Mouse (Mus musculus): ENCODE measurements around the gene Zfp655. TPM values are rescaled to one million over a fixed set of nuclear protein-coding genes. Genes with fewer than 3 reads are reported as not detected.
A peak's percentile ranks its signal among the peaks of the same experiment; 100 is the strongest.
"Not testable (repeated sequence)": the region's sequence is repeated elsewhere in the genome, so short reads cannot be mapped to it uniquely, and the experiment has no call there.

The Zfp655 gene
- polyA plus RNA-seq, 1 experiment from 2014 or later, result 30.6 TPM

GRCm38 (mm10) chr5:145207954-145208353, 23.6 kb upstream of the Zfp655 start:
- no peak overlapping the region for H3K4me3 ChIP-seq (replicated peaks; ENCODE audit: low read depth, low read length)
- DNase-seq (ENCODE audit: low spot score) (no peak), ATAC-seq (replicated peaks; ENCODE audit: low FRiP score, low read depth) (no peak)
- H3K4me2 ChIP-seq (ENCODE audit: low read length), result no peak overlapping the region
- H3K27ac ChIP-seq, result no peak overlapping the region
- WGBS, result 83% methylated on average over 5 of the region's 6 CpGs
- no peaks in the 10 kb centered on the region for H3K27me3 ChIP-seq (ENCODE audit: insufficient read depth, low read length)
- H3K9me3 ChIP-seq (replicated peaks; ENCODE audit: low read length), result no peaks in the 10 kb centered on the region
- no peaks in the 10 kb centered on the region; the same call in 1 of the 2 replicates for H3K4me1 ChIP-seq (replicated peaks; ENCODE audit: insufficient read depth, low read length)
- TF ChIP-seq CTCF (IDR thresholded peaks at IDR 0.05; ENCODE audit: low read depth), result no peak
- peaks cover 17% of the 10 kb centered on the region for H3K36me3 ChIP-seq (ENCODE audit: insufficient read depth, low read length)
- no peak overlapping the region for H3K9ac ChIP-seq (ENCODE audit: low read depth, low read length)

GRCm38 (mm10) chr5:145208391-145208790, 23.1 kb upstream of the Zfp655 start:
- ATAC-seq (replicated peaks; ENCODE audit: low FRiP score, low read depth); DNase-seq (ENCODE audit: low spot score); H3K4me2 ChIP-seq (ENCODE audit: low read length); H3K4me3 ChIP-seq (replicated peaks; ENCODE audit: low read depth, low read length); H3K4me1 ChIP-seq (replicated peaks; ENCODE audit: insufficient read depth, low read length); H3K9me3 ChIP-seq (replicated peaks; ENCODE audit: low read length); H3K9ac ChIP-seq (ENCODE audit: low read depth, low read length); H3K27me3 ChIP-seq (ENCODE audit: insufficient read depth, low read length); H3K27ac ChIP-seq: not testable (repeated sequence)
- 53% methylated on average over 11 of the region's 11 CpGs for WGBS
- H3K36me3 ChIP-seq (ENCODE audit: insufficient read depth, low read length), result peaks cover 20% of the 10 kb centered on the region

DNA sequence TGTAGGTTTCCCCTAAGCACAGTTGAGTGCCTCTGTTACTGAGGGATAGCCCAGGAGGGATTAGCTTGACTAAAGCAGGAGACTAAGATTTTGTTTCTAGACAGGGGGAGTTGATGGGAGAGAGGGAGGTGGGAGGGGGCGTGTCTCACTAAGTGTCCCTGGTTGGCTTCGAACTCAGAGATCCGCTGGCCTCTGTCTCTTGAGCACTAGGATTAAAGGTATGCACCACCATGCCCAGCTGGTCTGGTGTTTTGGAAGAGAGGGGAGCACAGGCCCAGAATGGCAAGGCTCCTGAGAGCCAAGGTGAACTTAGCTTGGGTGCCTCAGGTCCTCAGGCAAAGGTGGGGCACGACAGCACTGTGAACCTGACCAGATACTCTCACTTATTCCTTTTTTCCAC, 20.2 kb upstream of the Zfp655 start:
- Histone ChIP-seq H3K36me3 (ENCODE audit: insufficient read depth, low read length) (peaks cover 20% of the 10 kb centered on the region), H3K4me3 (replicated peaks; ENCODE audit: low read depth, low read length) (no peak overlapping the region), H3K9me3 (replicated peaks; ENCODE audit: low read length) (no peaks in the 10 kb centered on the region), H3K9ac (ENCODE audit: low read depth, low read length) (no peak overlapping the region), H3K4me2 (ENCODE audit: low read length) (no peak overlapping the region), H3K27me3 (ENCODE audit: insufficient read depth, low read length) (no peaks in the 10 kb centered on the region), H3K27ac (no peak overlapping the region), H3K4me1 (replicated peaks; ENCODE audit: insufficient read depth, low read length) (no peaks in the 10 kb centered on the region)
- ATAC-seq (replicated peaks; ENCODE audit: low FRiP score, low read depth) (no peak), DNase-seq (ENCODE audit: low spot score) (no peak)
- TF ChIP-seq CTCF (IDR thresholded peaks at IDR 0.05; ENCODE audit: low read depth), result no peak
- 93% methylated on average over 4 of the region's 4 CpGs for WGBS

DNA sequence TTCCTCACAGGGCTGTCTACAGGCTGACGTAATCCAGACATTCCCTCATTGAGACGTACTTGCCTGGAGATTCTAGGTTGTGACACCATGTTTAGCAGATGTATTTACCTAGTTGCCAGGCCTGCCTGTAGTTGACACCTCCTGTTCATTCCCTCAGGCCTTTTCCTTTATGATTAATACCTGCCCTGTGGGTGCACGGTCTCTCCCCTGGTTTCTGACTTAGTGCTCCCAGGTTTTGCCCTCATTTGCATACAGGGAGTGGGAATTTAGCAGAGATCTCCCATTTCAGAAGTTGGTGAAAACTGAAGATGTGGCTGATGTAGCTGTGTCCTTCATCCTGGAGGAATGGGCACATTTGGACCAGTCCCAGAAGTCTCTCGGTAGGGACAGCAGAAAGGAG, 19.3 kb upstream of the Zfp655 start:
- ATAC-seq (replicated peaks; ENCODE audit: low FRiP score, low read depth) (no peak), DNase-seq (ENCODE audit: low spot score) (no peak)
- Histone ChIP-seq H3K4me1 (replicated peaks; ENCODE audit: insufficient read depth, low read length) (no peaks in the 10 kb centered on the region), H3K4me2 (ENCODE audit: low read length) (no peak overlapping the region), H3K36me3 (ENCODE audit: insufficient read depth, low read length) (peaks cover 20% of the 10 kb centered on the region), H3K9me3 (replicated peaks; ENCODE audit: low read length) (no peaks in the 10 kb centered on the region), H3K27me3 (ENCODE audit: insufficient read depth, low read length) (no peaks in the 10 kb centered on the region), H3K27ac (no peak overlapping the region), H3K9ac (ENCODE audit: low read depth, low read length) (no peak overlapping the region), H3K4me3 (replicated peaks; ENCODE audit: low read depth, low read length) (no peak overlapping the region)
- 87% methylated on average over 4 of the region's 4 CpGs for WGBS
- no peak for TF ChIP-seq CTCF (IDR thresholded peaks at IDR 0.05; ENCODE audit: low read depth)

- 94% methylated on average over 3 of the region's 3 CpGs for WGBS
- Histone ChIP-seq H3K4me3 (replicated peaks; ENCODE audit: low read depth, low read length) (no peak overlapping the region), H3K9me3 (replicated peaks; ENCODE audit: low read length) (no peaks in the 10 kb centered on the region), H3K9ac (ENCODE audit: low read depth, low read length) (no peak overlapping the region), H3K27ac (no peak overlapping the region), H3K4me1 (replicated peaks; ENCODE audit: insufficient read depth, low read length) (no peaks in the 10 kb centered on the region), H3K36me3 (ENCODE audit: insufficient read depth, low read length) (peaks cover 24% of the 10 kb centered on the region), H3K4me2 (ENCODE audit: low read length) (no peak overlapping the region), H3K27me3 (ENCODE audit: insufficient read depth, low read length) (no peaks in the 10 kb centered on the region)
- no peak for ATAC-seq (replicated peaks; ENCODE audit: low FRiP score, low read depth)
- TF ChIP-seq CTCF (IDR thresholded peaks at IDR 0.05; ENCODE audit: low read depth), result no peak
- no peak for DNase-seq (ENCODE audit: low spot score)
Measured at GRCm38 (mm10) chr5:145213505-145213904, 18.0 kb upstream of the Zfp655 start.

- 68% methylated on average over 4 of the region's 4 CpGs for WGBS
- Histone ChIP-seq H3K27me3 (ENCODE audit: insufficient read depth, low read length) (no peaks in the 10 kb centered on the region), H3K4me2 (ENCODE audit: low read length) (no peak overlapping the region), H3K27ac (no peak overlapping the region), H3K9ac (ENCODE audit: low read depth, low read length) (no peak overlapping the region), H3K4me3 (replicated peaks; ENCODE audit: low read depth, low read length) (no peak overlapping the region), H3K4me1 (replicated peaks; ENCODE audit: insufficient read depth, low read length) (no peaks in the 10 kb centered on the region), H3K9me3 (replicated peaks; ENCODE audit: low read length) (no peaks in the 10 kb centered on the region), H3K36me3 (ENCODE audit: insufficient read depth, low read length) (peaks cover 28% of the 10 kb centered on the region)
- DNase-seq (ENCODE audit: low spot score), result no peak
- peak; percentile 49 for TF ChIP-seq CTCF (IDR thresholded peaks at IDR 0.05; ENCODE audit: low read depth)
- no peak for ATAC-seq (replicated peaks; ENCODE audit: low FRiP score, low read depth)
Measured at GRCm38 (mm10) chr5:145214679-145215078, 16.8 kb upstream of the Zfp655 start.

DNA sequence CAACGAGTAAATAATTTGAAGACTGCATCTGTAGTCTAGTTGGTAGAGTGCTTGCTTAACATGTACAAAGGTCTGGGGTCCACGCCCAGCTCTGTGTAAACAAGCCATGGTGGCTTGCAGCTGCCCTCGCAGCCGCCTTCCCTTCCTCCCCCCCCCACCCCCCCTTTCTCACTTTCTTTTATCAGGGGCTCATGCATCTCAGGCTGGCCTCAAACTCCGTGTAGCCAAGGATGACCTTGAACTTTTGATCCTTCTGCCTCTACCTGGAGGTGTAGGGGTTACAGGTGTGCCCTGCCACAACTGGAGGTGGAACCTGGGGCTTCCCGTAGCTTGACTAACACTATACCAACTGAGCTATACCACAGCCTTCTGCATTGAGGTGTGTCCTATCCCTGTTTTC, 13.8 kb upstream of the Zfp655 start:
- Histone ChIP-seq H3K27me3 (ENCODE audit: insufficient read depth, low read length) (no peaks in the 10 kb centered on the region), H3K4me2 (ENCODE audit: low read length) (no peak overlapping the region), H3K36me3 (ENCODE audit: insufficient read depth, low read length) (peaks cover 27% of the 10 kb centered on the region), H3K9ac (ENCODE audit: low read depth, low read length) (no peak overlapping the region), H3K27ac (no peak overlapping the region), H3K9me3 (replicated peaks; ENCODE audit: low read length) (no peaks in the 10 kb centered on the region), H3K4me3 (replicated peaks; ENCODE audit: low read depth, low read length) (no peak overlapping the region), H3K4me1 (replicated peaks; ENCODE audit: insufficient read depth, low read length) (no peaks in the 10 kb centered on the region)
- DNase-seq (ENCODE audit: low spot score) (no peak), ATAC-seq (replicated peaks; ENCODE audit: low FRiP score, low read depth) (no peak)
- WGBS, result 85% methylated on average over 6 of the region's 6 CpGs
- TF ChIP-seq CTCF (IDR thresholded peaks at IDR 0.05; ENCODE audit: low read depth), result no peak

All from kidney, postnatal 0 days (tissue).